Mouse (Mus musculus): Measurements from ENCODE around the gene Abtb2. TPM values are rescaled to one million over a fixed set of nuclear protein-coding genes. Genes with fewer than 3 reads are reported as not detected.

The Abtb2 gene
- total and polyA plus RNA-seq, 2 experiments from 2014 or later, result 12.3 to 45.9 TPM

DNA sequence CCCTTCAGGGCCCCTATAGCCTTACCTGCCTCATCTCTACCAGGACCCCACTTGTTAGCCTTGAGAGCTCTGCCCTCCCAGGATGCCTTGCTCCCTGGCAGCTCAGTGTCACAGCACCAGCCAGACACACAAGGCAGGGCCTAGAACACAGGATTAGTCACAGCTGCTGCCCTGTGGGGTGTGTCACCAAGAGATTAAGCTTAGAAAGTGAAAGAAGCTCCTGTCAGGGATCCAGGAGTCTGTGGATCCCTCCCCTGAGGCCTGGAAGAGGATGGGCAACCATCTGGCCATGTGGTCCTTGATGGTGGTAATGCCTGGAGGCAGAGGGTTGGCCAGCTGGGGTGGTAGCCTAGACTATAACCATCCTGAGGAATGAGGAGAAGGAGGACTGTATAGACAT lies 121.0 kb downstream of the Abtb2 start:
- ATAC-seq (ENCODE audit: insufficient read depth, low read depth) (no peak), DNase-seq (ENCODE audit: low spot score) (no peak)
- TF ChIP-seq EP300 (IDR thresholded peaks at IDR 0.05; ENCODE audit: low read depth) (no peak), CTCF (IDR thresholded peaks at IDR 0.05; ENCODE audit: low read depth) (no peak)
- Histone ChIP-seq H3K4me1 (ENCODE audit: control insufficient read depth, insufficient read depth) (peaks cover 29% of the 10 kb centered on the region), H3K27ac (ENCODE audit: low read depth) (no peak overlapping the region), H3K9ac (replicated peaks; ENCODE audit: low read depth, low read length) (no peak overlapping the region), H3K4me3 (ENCODE audit: low read depth, low read length) (no peak overlapping the region), H3K4me2 (ENCODE audit: low read depth, low read length) (no peak overlapping the region), H3K27me3 (ENCODE audit: control insufficient read depth, insufficient read depth, low read length) (no peaks in the 10 kb centered on the region), H3K9me3 (replicated peaks; ENCODE audit: control insufficient read depth, low read length) (no peaks in the 10 kb centered on the region), H3K36me3 (replicated peaks; ENCODE audit: control insufficient read depth, insufficient read depth, low read length) (0 out of 2 replicates have a peak, but pooled peaks cover 4% of the 10 kb centered on the region)

GRCm38 (mm10) chr2:103687888-103688287 lies 121.8 kb downstream of the Abtb2 start:
- no peak overlapping the region for H3K4me3 ChIP-seq (ENCODE audit: low read depth, low read length)
- peaks cover 26% of the 10 kb centered on the region for H3K4me1 ChIP-seq (ENCODE audit: control insufficient read depth, insufficient read depth)
- no peaks in the 10 kb centered on the region for H3K27me3 ChIP-seq (ENCODE audit: control insufficient read depth, insufficient read depth, low read length)
- 0 out of 2 replicates have a peak, but pooled peaks cover 4% of the 10 kb centered on the region for H3K36me3 ChIP-seq (replicated peaks; ENCODE audit: control insufficient read depth, insufficient read depth, low read length)
- no peak overlapping the region for H3K9ac ChIP-seq (replicated peaks; ENCODE audit: low read depth, low read length)
- ATAC-seq (ENCODE audit: insufficient read depth, low read depth) (no peak), DNase-seq (ENCODE audit: low spot score) (no peak)
- H3K27ac ChIP-seq (ENCODE audit: low read depth), result no peak overlapping the region
- no peaks in the 10 kb centered on the region for H3K9me3 ChIP-seq (replicated peaks; ENCODE audit: control insufficient read depth, low read length)
- TF ChIP-seq EP300 (IDR thresholded peaks at IDR 0.05; ENCODE audit: low read depth) (no peak), CTCF (IDR thresholded peaks at IDR 0.05; ENCODE audit: low read depth) (no peak)
- H3K4me2 ChIP-seq (ENCODE audit: low read depth, low read length), result no peak overlapping the region

DNA sequence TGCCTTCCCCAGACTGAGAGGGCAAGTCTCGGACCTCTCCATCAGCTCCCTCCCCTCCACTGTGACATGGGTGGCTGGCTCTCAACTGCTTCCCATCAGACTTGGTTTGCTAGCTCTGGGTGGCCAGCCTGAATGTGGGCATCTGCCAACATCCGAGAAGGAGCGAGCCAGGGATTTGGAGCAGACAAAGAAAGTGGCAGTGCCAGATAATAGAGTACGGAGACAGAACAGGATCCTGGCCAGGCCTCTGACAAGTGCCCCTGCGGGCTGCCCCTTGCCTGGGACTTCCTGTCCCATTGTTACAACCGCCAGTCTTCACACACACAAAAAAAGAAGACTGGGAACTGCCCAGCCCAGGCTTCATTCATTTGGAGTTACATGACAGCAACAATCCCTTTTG lies 124.3 kb downstream of the Abtb2 start:
- no peak overlapping the region for H3K4me2 ChIP-seq (ENCODE audit: low read depth, low read length)
- H3K9me3 ChIP-seq (replicated peaks; ENCODE audit: control insufficient read depth, low read length), result no peaks in the 10 kb centered on the region
- H3K4me1 ChIP-seq (ENCODE audit: control insufficient read depth, insufficient read depth), result peaks cover 20% of the 10 kb centered on the region
- H3K36me3 ChIP-seq (replicated peaks; ENCODE audit: control insufficient read depth, insufficient read depth, low read length), result peaks cover 11% of the 10 kb centered on the region; the same call in 1 of the 2 replicates
- ATAC-seq (ENCODE audit: insufficient read depth, low read depth) (peak; percentile 72), DNase-seq (ENCODE audit: low spot score) (peak; percentile 42)
- peak overlapping the region; percentile 60 for H3K27ac ChIP-seq (ENCODE audit: low read depth)
- H3K4me3 ChIP-seq (ENCODE audit: low read depth, low read length), result no peak overlapping the region
- H3K9ac ChIP-seq (replicated peaks; ENCODE audit: low read depth, low read length), result no peak overlapping the region
- no peak for TF ChIP-seq CTCF (IDR thresholded peaks at IDR 0.05; ENCODE audit: low read depth)
- no peaks in the 10 kb centered on the region for H3K27me3 ChIP-seq (ENCODE audit: control insufficient read depth, insufficient read depth, low read length)
- WGBS, result 22% methylated on average over 6 of the region's 6 CpGs

DNA sequence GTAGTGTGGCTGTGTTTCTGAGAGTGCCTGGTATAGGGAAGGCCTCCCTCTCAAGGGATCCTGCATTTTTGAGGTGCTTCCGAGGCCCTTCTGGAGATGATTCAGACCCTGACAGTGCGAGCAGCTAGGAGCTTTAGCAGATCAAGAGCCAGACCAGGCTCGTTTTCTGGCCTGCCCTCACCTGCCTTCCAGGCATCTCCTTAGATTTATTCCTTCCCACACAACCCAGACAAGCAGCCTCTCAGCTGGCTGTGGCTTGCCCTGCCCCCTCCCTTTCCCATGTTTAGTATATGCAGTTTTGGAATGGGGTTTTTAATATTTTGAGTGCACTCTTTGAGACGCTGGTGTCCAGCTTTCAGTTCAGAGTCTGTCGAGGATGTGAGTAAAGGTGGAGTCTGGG lies 124.7 kb downstream of the Abtb2 start:
- DNase-seq (ENCODE audit: low spot score) (no peak), ATAC-seq (ENCODE audit: insufficient read depth, low read depth) (peak; percentile 11; the same call in 1 of the 2 replicates)
- H3K36me3 ChIP-seq (replicated peaks; ENCODE audit: control insufficient read depth, insufficient read depth, low read length), result peaks cover 11% of the 10 kb centered on the region; the same call in 1 of the 2 replicates
- TF ChIP-seq CTCF (IDR thresholded peaks at IDR 0.05; ENCODE audit: low read depth), result no peak
- no peak for TF ChIP-seq EP300 (IDR thresholded peaks at IDR 0.05; ENCODE audit: low read depth)
- no peaks in the 10 kb centered on the region for H3K9me3 ChIP-seq (replicated peaks; ENCODE audit: control insufficient read depth, low read length)
- no peak overlapping the region for H3K4me2 ChIP-seq (ENCODE audit: low read depth, low read length)
- no peak overlapping the region for H3K9ac ChIP-seq (replicated peaks; ENCODE audit: low read depth, low read length)
- peaks cover 20% of the 10 kb centered on the region for H3K4me1 ChIP-seq (ENCODE audit: control insufficient read depth, insufficient read depth)
- no peak overlapping the region for H3K4me3 ChIP-seq (ENCODE audit: low read depth, low read length)
- H3K27ac ChIP-seq (ENCODE audit: low read depth), result peak overlapping the region; percentile 60
- 59% methylated on average over 5 of the region's 5 CpGs for WGBS
- H3K27me3 ChIP-seq (ENCODE audit: control insufficient read depth, insufficient read depth, low read length), result no peaks in the 10 kb centered on the region

DNA sequence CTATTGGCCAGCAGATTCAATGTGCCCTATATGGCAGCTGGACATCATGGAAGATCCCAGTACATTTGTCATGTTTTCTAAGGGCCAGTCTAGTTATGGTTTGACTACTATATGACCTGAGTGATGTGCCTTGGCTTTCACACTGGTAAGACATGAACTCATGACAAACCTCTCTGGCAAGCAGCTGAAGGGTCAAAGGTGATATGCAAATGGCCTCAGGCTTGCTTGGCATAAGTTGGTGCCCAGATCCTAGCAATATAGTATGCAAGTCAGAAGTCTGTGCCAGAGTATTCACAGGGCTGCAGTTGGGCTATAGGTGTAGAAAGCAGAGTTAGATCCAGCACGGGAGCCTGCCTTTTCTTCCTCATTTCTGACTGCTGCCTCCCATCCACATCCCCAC lies 125.2 kb downstream of the Abtb2 start:
- peaks cover 11% of the 10 kb centered on the region; the same call in 1 of the 2 replicates for H3K36me3 ChIP-seq (replicated peaks; ENCODE audit: control insufficient read depth, insufficient read depth, low read length)
- no peak overlapping the region for H3K4me3 ChIP-seq (ENCODE audit: low read depth, low read length)
- no peak for TF ChIP-seq CTCF (IDR thresholded peaks at IDR 0.05; ENCODE audit: low read depth)
- no peak for TF ChIP-seq EP300 (IDR thresholded peaks at IDR 0.05; ENCODE audit: low read depth)
- no peaks in the 10 kb centered on the region for H3K27me3 ChIP-seq (ENCODE audit: control insufficient read depth, insufficient read depth, low read length)
- H3K9me3 ChIP-seq (replicated peaks; ENCODE audit: control insufficient read depth, low read length), result no peaks in the 10 kb centered on the region
- peaks cover 23% of the 10 kb centered on the region for H3K4me1 ChIP-seq (ENCODE audit: control insufficient read depth, insufficient read depth)
- no peak overlapping the region for H3K4me2 ChIP-seq (ENCODE audit: low read depth, low read length)
- 82% methylated on average over 1 of the region's 1 CpGs for WGBS
- no peak overlapping the region for H3K9ac ChIP-seq (replicated peaks; ENCODE audit: low read depth, low read length)
- H3K27ac ChIP-seq (ENCODE audit: low read depth), result no peak overlapping the region
- ATAC-seq (ENCODE audit: insufficient read depth, low read depth) (no peak), DNase-seq (ENCODE audit: low spot score) (no peak)

- peaks cover 11% of the 10 kb centered on the region; the same call in 1 of the 2 replicates for H3K36me3 ChIP-seq (replicated peaks; ENCODE audit: control insufficient read depth, insufficient read depth, low read length)
- H3K9ac ChIP-seq (replicated peaks; ENCODE audit: low read depth, low read length), result no peak overlapping the region
- TF ChIP-seq CTCF (IDR thresholded peaks at IDR 0.05; ENCODE audit: low read depth), result no peak
- TF ChIP-seq EP300 (IDR thresholded peaks at IDR 0.05; ENCODE audit: low read depth), result no peak
- no peak overlapping the region for H3K4me3 ChIP-seq (ENCODE audit: low read depth, low read length)
- H3K27me3 ChIP-seq (ENCODE audit: control insufficient read depth, insufficient read depth, low read length), result no peaks in the 10 kb centered on the region
- no peaks in the 10 kb centered on the region for H3K9me3 ChIP-seq (replicated peaks; ENCODE audit: control insufficient read depth, low read length)
- no peak for ATAC-seq (ENCODE audit: insufficient read depth, low read depth)
- DNase-seq (ENCODE audit: low spot score), result no peak
- no peak overlapping the region for H3K27ac ChIP-seq (ENCODE audit: low read depth)
- H3K4me1 ChIP-seq (ENCODE audit: control insufficient read depth, insufficient read depth), result peaks cover 23% of the 10 kb centered on the region
- WGBS, result 67% methylated on average over 1 of the region's 1 CpGs
- H3K4me2 ChIP-seq (ENCODE audit: low read depth, low read length), result no peak overlapping the region
Observed at GRCm38 (mm10) chr2:103692810-103693209, 126.7 kb downstream of the Abtb2 start.
